In the genomic region with DNA sequence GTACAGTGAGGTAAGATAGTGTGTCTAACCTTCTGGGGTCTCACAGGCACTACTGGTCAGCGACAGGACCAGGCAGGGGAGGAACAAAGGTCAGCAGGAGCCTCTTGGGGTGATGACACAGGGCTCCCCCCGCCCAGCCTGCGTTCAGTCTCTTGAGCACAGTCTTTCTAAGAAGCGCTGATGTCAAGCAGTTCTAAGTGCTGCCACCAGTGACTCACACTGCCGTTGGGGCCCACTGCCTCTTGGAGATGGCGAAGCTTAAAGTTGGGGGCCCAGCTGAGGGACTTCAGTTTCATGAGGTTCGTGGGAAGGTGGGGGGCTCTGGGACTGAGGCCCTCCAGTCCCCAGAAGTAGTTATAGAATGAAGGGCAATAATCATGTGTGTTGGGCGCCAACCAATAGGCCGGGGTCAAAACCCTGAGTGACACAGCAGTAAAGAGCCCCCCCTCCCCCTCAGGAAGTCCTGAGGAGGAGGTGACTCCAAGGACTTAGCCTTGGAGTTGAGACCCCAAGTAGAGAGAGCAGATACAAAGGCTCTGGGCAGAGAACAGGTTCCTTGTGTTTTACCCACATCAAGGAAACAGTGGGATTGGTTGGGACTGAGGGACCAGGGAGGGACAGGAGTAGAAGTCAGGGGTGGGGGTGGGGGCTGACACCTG, we compare ENCODE assay signal across 11 mouse cellular contexts. TPM values are rescaled to one million over a fixed set of nuclear protein-coding genes. Genes with fewer than 3 reads are reported as not detected.
A peak's percentile ranks its signal among the peaks of the same experiment; 100 is the strongest.
DNase-seq lines count a peak whose midpoint lies in the region; ATAC-seq and TF ChIP-seq lines count a peak whose summit lies in the region.
"Had no signal": no experiment of that assay in that cellular context is flagged by ENCODE, and none has a peak within 500 bp of the region (broad histone marks: within the 10 kb centered on the region; RNA-seq: fewer than 3 reads in every experiment).

No protein-coding gene starts in this region.

- peak overlapping the region; percentile 54; the same call in 1 of the 2 replicates for H3K27ac ChIP-seq in lung, postnatal 0 days (ENCODE audit: low read length)
- H3K27ac ChIP-seq in liver, embryonic 13.5 days = no peak overlapping the region
- no peak overlapping the region for H3K27ac ChIP-seq in hindbrain, postnatal 0 days
- H3K27ac ChIP-seq: midbrain, embryonic 13.5 days had no signal

- 77% methylated on average over 9 of the region's 9 CpGs for WGBS in lung, postnatal 0 days
- 38% methylated on average over 9 of the region's 9 CpGs for WGBS in liver, embryonic 13.5 days (ENCODE audit: insufficient replicate concordance)
- WGBS in hindbrain, postnatal 0 days = 91% methylated on average over 9 of the region's 9 CpGs

- no peak for TF ChIP-seq CTCF in lung, postnatal 0 days (IDR thresholded peaks at IDR 0.05)
- no peak for TF ChIP-seq CTCF in hindbrain, postnatal 0 days (IDR thresholded peaks at IDR 0.05; ENCODE audit: low read depth)

- peak overlapping the region; percentile 5; the same call in 1 of the 2 replicates for H3K9ac ChIP-seq in lung, postnatal 0 days (replicated peaks; ENCODE audit: low read depth)
- no peak overlapping the region for H3K9ac ChIP-seq in liver, embryonic 13.5 days
- no peak overlapping the region for H3K9ac ChIP-seq in hindbrain, postnatal 0 days (replicated peaks; ENCODE audit: low read length)
- H3K9ac ChIP-seq: midbrain, embryonic 13.5 days had no signal

- peak; percentile 95 for DNase-seq in heart, adult 11 months
- no peak for DNase-seq in heart, adult 9 months (ENCODE audit: low spot score in 2 of 2)
- peak; percentile 35 for DNase-seq in lung, postnatal 0 days (ENCODE audit: low spot score)
- no peak for DNase-seq in lung, postnatal 10 days
- no peak for DNase-seq in liver, embryonic 13.5 days
- peak; percentile 66 for DNase-seq in thymus, postnatal 14 days
- DNase-seq in hindbrain, postnatal 0 days (ENCODE audit: low spot score) = no peak
- DNase-seq: kidney, postnatal 36 days had no signal

- peaks cover 45% of the 10 kb centered on the region for H3K4me1 ChIP-seq in lung, postnatal 0 days (ENCODE audit: insufficient read depth, low read depth, low read length)
- H3K4me1 ChIP-seq in liver, embryonic 13.5 days (replicated peaks) = peaks cover 75% of the 10 kb centered on the region
- peaks cover 22% of the 10 kb centered on the region for H3K4me1 ChIP-seq in hindbrain, postnatal 0 days (ENCODE audit: insufficient read depth, low read length)

- TF ChIP-seq EP300 in lung, postnatal 0 days (IDR thresholded peaks at IDR 0.05) = no peak

- H3K4me2 ChIP-seq in lung, postnatal 0 days (replicated peaks; ENCODE audit: low read depth, low read length) = peak overlapping the region; percentile 81
- H3K4me2 ChIP-seq in liver, embryonic 13.5 days = peak overlapping the region; percentile 99
- no peak overlapping the region for H3K4me2 ChIP-seq in hindbrain, postnatal 0 days (ENCODE audit: low read depth, low read length)
- H3K4me2 ChIP-seq: midbrain, embryonic 13.5 days had no signal

- no peak for ATAC-seq in lung, postnatal 0 days
- no peak for ATAC-seq in liver, embryonic 13.5 days (ENCODE audit: low read depth)
- no peak for ATAC-seq in megakaryocyte-erythroid progenitor cell, adult 5-6 weeks (replicated peaks; ENCODE audit: low FRiP score, low TSS enrichment, poor library complexity, severe bottlenecking)
- no peak for ATAC-seq in hindbrain, postnatal 0 days
- ATAC-seq: midbrain, embryonic 13.5 days had no signal

- H3K4me3 ChIP-seq in lung, postnatal 0 days (ENCODE audit: low read depth, low read length) = peak overlapping the region; percentile 69; the same call in 1 of the 2 replicates
- H3K4me3 ChIP-seq in liver, embryonic 13.5 days (replicated peaks) = no peak overlapping the region
- H3K4me3 ChIP-seq in hindbrain, postnatal 0 days (ENCODE audit: low read length) = no peak overlapping the region
- H3K4me3 ChIP-seq: erythroblast, embryonic 14.5 days; midbrain, embryonic 13.5 days had no signal

- H3K36me3 ChIP-seq in lung, postnatal 0 days (ENCODE audit: insufficient read depth, low read length) = no peaks in the 10 kb centered on the region
- H3K36me3 ChIP-seq in liver, embryonic 13.5 days = no peaks in the 10 kb centered on the region
- no peaks in the 10 kb centered on the region for H3K36me3 ChIP-seq in hindbrain, postnatal 0 days (ENCODE audit: insufficient read depth, low read length)
- H3K36me3 ChIP-seq: midbrain, embryonic 13.5 days had no signal

- no peaks in the 10 kb centered on the region for H3K9me3 ChIP-seq in lung, postnatal 0 days (ENCODE audit: low read length)
- H3K9me3 ChIP-seq in liver, embryonic 13.5 days (replicated peaks) = no peaks in the 10 kb centered on the region
- H3K9me3 ChIP-seq in hindbrain, postnatal 0 days (ENCODE audit: low read length) = no peaks in the 10 kb centered on the region
- H3K9me3 ChIP-seq: midbrain, embryonic 13.5 days had no signal

- H3K27me3 ChIP-seq in lung, postnatal 0 days (replicated peaks; ENCODE audit: insufficient read depth, low read length) = no peaks in the 10 kb centered on the region
- peaks cover 25% of the 10 kb centered on the region for H3K27me3 ChIP-seq in liver, embryonic 13.5 days
- no peaks in the 10 kb centered on the region for H3K27me3 ChIP-seq in hindbrain, postnatal 0 days (ENCODE audit: insufficient read depth, low read length)

RNA-seq across cellular contexts. Expression of a gene that starts 2.7 kb away (rescaled TPM):
- 29.7 and 31.8 TPM in 2 replicates for polyA plus RNA-seq in lung, postnatal 0 days (2015; fragmentation: Nextera tagmentation; extraction: Ambion mirVana)
- 2.9 and 3.1 TPM in 2 replicates for polyA plus RNA-seq in liver, embryonic 13.5 days (2015; fragmentation: Nextera tagmentation; extraction: Ambion mirVana)
- 1.8 and 2.0 TPM in 2 replicates for total RNA-seq in megakaryocyte-erythroid progenitor cell, adult 5-6 weeks (2014; fragmentation: Nextera tagmentation)
- total RNA-seq in megakaryocyte-erythroid progenitor cell, adult 5-6 weeks (2017) = 2.2 and 3.2 TPM in 2 replicates
- total RNA-seq in hindbrain, postnatal 0 days (2014; rRNA removed) = 13.3 and 14.3 TPM in 2 replicates
- 4.5 and 5.0 TPM in 2 replicates for polyA plus RNA-seq in hindbrain, postnatal 0 days (2015; fragmentation: Nextera tagmentation; extraction: Ambion mirVana)

RNA-seq across cellular contexts. Expression of a gene that starts 48.6 kb away (rescaled TPM):
- 0.38 and 0.65 TPM in 2 replicates for polyA plus RNA-seq in lung, postnatal 0 days (2015; fragmentation: Nextera tagmentation; extraction: Ambion mirVana)
- 0.95 and 1.1 TPM in 2 replicates for polyA plus RNA-seq in liver, embryonic 13.5 days (2015; fragmentation: Nextera tagmentation; extraction: Ambion mirVana)
- total RNA-seq in megakaryocyte-erythroid progenitor cell, adult 5-6 weeks (2014; fragmentation: Nextera tagmentation) = 0.74 and 1.8 TPM in 2 replicates
- total RNA-seq in megakaryocyte-erythroid progenitor cell, adult 5-6 weeks (2017) = 0.04 and 2.1 TPM in 2 replicates
- 0.52 TPM in 1 of 2 replicates, not detected in the other for total RNA-seq in hindbrain, postnatal 0 days (2014; rRNA removed)
- polyA plus RNA-seq in hindbrain, postnatal 0 days (2015; fragmentation: Nextera tagmentation; extraction: Ambion mirVana) = 0.29 and 0.40 TPM in 2 replicates

Comparison
In these comparisons a context has a peak if more than half of its experiments do, and no peak if none do; other contexts are left out.
1. DNase-seq: peak in heart, adult 11 months (single experiment), lung, postnatal 0 days (single experiment) and thymus, postnatal 14 days (single experiment); none in heart, adult 9 months (0 of 2), lung, postnatal 10 days (single experiment), liver, embryonic 13.5 days (single experiment) and hindbrain, postnatal 0 days (single experiment).